Mouse (Mus musculus) heart, postnatal 36 days (tissue): ENCODE measurements around the gene Ednra. TPM values are rescaled to one million over a fixed set of nuclear protein-coding genes. Genes with fewer than 3 reads are reported as not detected.
A peak's percentile ranks its signal among the peaks of the same experiment; 100 is the strongest.

Experiments used
- DNase-seq, 2 experiments: peaks; one replicate each; pipeline ENCODE4 v3.0.0; 2021 to 2022
- intact Hi-C: fragments of 180-260 bp; cut with DNase I; formaldehyde crosslinking; loops from one replicate; pipeline ENCODE4 v1.15.1; 2025
- total RNA-seq, 2 experiments: library from RNA; stranded (reverse); gene quantifications; 2 replicates each; pipeline ENCODE4 v1.2.3; 2021

The Ednra gene
- 10 to 100 TPM; 39.2 to 43.5 TPM for total RNA-seq

- peak in 1 of 2 experiments; percentile 71 for DNase-seq
- intact Hi-C loops = loop anchor here (5.0 kb wide), 2 partner anchors 57 to 92 kb away; no protein-coding TSS in a partner anchor
Measured at GRCm38 (mm10) chr8:77724046-77724930, at the start of gene Ednra. Gene Ednra (minus strand): TSS chr8:77724464.

DNA sequence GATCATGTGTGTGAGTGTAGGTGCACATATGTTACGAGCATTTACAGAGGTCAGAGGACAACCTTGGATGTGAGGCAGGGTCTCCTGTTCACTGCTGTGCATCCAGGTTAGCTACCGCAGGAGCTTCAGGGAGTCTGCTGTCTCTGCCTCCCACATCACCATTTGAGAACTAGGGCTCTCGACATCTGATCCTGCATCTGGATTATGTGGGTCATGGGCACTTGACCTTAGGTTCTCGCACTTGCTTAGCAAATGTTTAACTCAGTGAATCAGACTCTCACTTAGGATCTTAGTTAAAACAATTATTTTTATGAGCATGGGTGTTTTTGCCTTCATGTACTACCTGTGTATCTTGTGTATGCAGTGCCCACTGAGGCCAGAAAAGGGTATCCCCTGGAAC is 49.6 kb upstream of the Ednra start:
- intact Hi-C loops = no loop called here
- DNase-seq = no peak

DNA sequence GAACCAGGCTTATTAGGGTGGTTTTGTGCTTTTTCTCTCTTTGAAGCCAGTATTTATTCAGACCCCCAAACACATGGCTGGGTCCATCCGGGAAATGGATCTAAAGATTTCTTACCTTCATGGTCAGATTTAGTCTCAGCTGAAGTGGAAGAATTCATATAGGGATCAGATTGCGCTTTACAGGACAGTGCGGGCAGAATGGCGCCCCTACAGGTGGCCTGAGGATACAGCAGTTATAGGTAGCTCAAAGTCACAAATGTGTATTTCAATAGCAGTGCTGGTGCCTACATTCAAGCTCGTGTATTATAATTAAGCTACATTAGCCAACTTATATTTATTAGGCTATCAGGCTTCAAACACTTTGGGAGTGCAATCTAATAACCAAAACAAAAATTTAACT is 49.0 kb upstream of the Ednra start:
- intact Hi-C loops = no loop called here
- DNase-seq = no peak

DNA sequence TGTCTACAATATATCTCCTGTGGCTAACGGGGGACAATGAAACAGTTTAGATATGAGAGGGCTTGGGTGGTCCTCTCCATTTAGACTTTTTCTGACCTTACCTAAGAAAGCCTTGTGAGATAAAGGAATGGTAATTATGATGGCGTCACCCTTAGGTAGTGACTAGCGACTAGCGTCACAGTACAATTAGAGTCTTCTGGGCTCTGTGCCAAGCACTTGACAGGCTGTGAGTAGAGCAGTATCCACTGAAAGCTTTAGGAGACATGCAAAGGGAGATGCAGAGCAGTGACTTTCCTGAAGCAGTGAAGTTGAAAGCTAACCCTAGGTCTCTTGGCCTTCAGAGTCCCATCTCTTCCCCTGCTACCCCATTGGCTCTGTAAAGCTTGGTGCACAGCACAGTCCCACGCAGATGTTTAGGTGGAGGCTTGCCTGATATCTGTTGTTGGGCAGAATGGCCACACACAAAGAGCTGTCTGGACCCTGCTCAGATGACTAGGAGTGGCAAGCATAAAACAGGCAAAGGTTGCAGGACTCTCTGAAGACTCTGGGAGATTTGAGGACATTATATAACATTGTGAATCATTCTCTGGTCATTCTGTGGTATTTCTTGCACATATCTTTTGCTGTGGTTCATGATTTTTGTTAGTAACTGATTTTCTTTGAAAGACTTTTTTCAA is 48.1 kb upstream of the Ednra start:
- DNase-seq = peak; percentile 17 to 33
- intact Hi-C loops = no loop called here

DNA sequence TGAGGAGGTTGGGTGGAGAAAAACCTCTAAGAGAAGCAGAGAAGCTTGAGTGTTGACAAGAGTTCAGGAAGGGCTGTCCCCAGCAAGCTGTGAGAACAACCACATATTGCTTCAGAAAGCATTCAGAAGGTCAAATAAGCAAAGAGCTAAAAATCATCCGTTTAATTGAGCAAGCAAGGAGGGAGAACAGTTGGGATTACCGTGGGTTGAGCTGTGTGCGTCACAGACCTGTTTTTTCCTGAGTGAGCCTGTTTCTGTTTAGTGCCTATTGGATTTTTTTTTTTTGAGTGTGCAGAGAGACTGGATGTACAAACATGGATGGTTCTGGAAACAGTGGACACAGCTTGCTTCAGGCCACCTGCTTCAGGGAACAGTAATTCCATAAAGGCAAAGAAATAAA is 46.7 kb upstream of the Ednra start:
- DNase-seq = no peak
- intact Hi-C loops = no loop called here

- intact Hi-C loops = no loop called here
- no peak for DNase-seq
Measured at GRCm38 (mm10) chr8:77768916-77769315, 44.7 kb upstream of the Ednra start.

- no peak for DNase-seq
- intact Hi-C loops = no loop called here
Measured at GRCm38 (mm10) chr8:77764253-77764652, 40.0 kb upstream of the Ednra start.

GRCm38 (mm10) chr8:77762967-77763366 is 38.7 kb upstream of the Ednra start:
- DNase-seq = no peak
- intact Hi-C loops = no loop called here

- intact Hi-C loops = no loop called here
- DNase-seq = no peak
Measured at GRCm38 (mm10) chr8:77755441-77755840, 31.2 kb upstream of the Ednra start.

DNA sequence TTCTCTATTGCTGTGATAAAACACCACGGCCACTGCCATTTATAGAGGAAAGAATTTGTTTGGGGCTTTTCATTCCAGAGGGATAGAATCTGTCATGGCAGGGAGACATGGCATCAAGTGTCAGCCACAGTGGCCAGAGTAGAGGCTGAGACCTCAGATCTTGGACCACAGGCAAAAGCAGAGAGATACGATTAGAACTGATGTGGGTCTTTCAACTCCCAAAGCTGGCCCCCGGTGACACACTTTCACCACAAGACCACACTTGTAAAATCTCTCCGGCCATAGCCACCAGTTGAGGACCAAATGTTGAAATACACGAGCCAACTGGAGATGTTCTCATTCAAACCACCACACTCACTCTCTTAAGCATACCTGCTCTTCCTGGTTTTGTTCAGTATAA is 29.5 kb upstream of the Ednra start:
- intact Hi-C loops = no loop called here
- no peak for DNase-seq

GRCm38 (mm10) chr8:77752041-77752440 is 27.8 kb upstream of the Ednra start:
- no peak for DNase-seq
- intact Hi-C loops = no loop called here

GRCm38 (mm10) chr8:77750407-77750806 is 26.1 kb upstream of the Ednra start:
- intact Hi-C loops = no loop called here
- no peak for DNase-seq

DNA sequence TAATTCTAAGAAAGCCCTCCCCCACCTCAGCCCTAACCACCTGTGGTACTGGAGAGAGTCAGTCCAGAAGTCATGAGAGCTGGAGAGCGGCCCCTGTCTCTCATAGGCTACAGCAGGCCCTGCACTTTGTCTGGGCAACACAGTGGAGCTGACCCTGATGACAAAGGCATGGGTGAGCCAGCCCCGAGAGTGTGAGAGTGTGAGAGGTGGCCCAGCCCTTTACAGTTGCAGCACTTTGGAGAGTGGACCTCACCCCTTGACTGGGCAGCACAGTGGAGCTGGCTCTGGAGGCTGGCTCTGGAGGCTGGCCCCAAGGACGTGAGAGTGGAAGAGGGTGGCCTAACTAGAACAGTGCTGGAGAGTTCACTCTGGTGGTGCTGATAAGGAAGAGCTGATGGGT is 20.2 kb upstream of the Ednra start:
- intact Hi-C loops = no loop called here
- DNase-seq = no peak

DNA sequence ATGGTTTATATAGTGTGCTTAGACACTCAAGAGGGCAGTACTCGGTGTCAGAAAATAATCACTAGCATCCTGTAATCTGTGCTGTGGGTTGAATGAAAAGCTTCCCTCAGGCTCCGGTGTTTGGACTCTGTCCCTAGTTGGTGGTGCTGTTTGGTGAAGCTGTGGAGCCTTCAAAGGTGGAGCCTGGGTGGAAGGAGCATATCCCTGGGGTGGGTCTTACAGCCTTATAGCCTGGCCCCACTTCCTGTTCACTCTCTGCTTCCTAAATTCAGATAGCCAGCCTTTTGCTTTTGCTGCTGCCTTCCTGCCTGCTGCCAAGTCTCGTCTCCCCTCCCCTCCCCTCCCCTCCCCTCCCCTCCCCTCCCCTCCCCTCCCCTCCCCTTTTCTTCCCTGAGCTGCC is 18.1 kb upstream of the Ednra start:
- DNase-seq = no peak
- intact Hi-C loops = no loop called here

- intact Hi-C loops = no loop called here
- DNase-seq = no peak
Measured at GRCm38 (mm10) chr8:77741050-77741777, 16.9 kb upstream of the Ednra start.

GRCm38 (mm10) chr8:77738419-77738818 is 14.2 kb upstream of the Ednra start:
- no peak for DNase-seq
- intact Hi-C loops = no loop called here

- DNase-seq = no peak
- intact Hi-C loops = no loop called here
Measured at GRCm38 (mm10) chr8:77737327-77737726, 13.1 kb upstream of the Ednra start.

GRCm38 (mm10) chr8:77733792-77734191 is 9.5 kb upstream of the Ednra start:
- no peak for DNase-seq
- intact Hi-C loops = no loop called here

DNA sequence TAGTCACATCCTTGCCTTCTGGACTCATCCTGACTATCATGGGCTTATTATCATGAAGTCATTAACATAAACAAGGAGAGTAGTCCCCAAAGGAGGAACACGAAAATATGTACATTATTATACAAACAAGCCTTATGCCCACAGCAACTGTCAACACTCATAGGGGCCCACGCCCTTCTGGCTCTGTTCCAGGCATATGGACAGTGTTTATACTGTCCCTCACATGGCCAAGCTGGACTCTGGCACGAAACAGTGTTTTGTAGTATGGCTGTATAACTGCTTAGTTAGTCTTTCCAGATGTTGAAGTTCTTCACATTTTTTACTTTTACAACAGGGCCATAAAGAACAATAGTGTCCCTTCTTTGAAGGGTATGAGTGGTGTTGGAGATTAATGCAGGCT is 8.7 kb upstream of the Ednra start:
- intact Hi-C loops = no loop called here
- no peak for DNase-seq

- intact Hi-C loops = loop anchor here (5.0 kb wide), 1 partner anchor 277 kb away; no protein-coding TSS in a partner anchor
- no peak for DNase-seq
Measured at GRCm38 (mm10) chr8:77725406-77725805, 1.1 kb upstream of the Ednra start.

DNA sequence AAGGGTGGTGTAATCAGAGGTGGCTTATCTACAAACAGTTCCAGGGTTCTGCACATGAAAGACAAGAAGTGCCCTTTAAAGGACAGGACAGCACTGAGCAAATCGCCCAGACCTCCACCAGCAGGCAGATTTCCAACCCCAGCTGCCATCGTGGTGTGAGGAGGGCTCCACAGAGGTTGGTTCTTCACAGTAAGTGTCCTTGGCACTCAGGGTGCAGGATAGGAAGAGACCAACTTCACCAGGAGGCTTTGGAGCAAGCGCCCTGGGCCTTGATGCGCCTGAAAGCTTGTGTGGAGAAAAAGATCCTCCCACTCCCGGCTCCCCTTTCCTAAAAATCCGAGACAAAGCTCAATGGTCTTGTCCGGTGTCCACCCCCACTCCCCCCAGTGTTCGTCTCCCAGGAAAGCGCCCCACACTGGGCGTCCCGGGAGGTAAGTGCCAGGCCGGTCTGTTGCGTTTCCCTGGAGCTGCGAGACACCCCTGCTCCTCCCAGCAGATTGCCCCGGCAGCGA is 674 bp downstream of the Ednra start:
- peak; percentile 51 to 68 for DNase-seq
- intact Hi-C loops = loop anchor here (5.0 kb wide), 2 partner anchors 56 to 91 kb away; no protein-coding TSS in a partner anchor
